Comparison of ENCODE assay signal across 8 mouse cellular contexts in the genomic region with DNA sequence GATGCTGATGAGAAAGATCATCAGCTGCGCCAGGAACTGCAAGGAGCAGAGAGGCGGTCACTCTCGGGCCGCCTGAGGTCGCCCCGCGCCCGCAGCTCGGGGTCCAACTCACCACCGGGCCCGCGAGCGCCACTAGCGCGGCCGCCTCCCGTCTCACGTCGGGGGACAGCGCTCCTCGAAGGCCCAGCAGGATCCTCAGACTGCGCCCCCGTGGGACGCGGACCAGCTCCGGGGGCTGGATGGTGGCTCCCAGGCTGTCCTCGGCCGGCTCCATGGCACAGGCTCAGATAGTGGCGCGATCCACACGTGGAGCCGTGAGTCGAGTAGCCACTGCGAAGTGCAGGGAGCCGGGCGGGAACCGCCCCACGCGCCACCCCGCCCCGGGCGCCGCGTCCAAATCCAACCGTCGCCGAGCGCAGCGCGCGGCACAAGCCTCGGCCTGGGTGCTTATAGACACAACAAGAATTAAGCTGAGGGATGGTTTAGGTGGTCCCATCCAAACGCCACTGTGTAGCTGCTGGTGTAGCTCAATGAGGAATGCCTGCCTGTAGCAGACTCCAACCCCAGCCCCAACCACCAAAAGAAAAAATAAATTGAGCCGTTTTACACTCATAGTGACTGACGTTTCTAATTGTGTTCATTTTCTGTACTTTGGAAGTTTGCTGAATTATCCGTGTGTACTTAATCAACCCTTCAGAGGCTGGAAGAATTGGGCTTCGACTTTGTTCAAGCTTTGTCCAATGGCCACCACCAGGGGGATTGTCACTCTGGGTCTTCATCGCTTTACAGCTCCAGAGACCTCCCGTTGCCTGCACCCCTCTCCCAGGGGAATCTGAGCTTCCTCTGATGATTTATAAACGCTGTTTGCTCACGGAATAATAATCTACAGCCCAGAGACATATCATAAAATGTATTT. TPM values are rescaled to one million over a fixed set of nuclear protein-coding genes. Genes with fewer than 3 reads are reported as not detected.
DNase-seq lines count a peak whose midpoint lies in the region; ATAC-seq and TF ChIP-seq lines count a peak whose summit lies in the region.

A gene (minus strand): TSS at position 356 of the 916 bp plus-strand sequence.

- ATAC-seq in forebrain, embryonic 13.5 days = no peak
- ATAC-seq in intestine, embryonic 16.5 days = peak; percentile 53; the same call in 1 of the 2 replicates
- ATAC-seq in stomach, postnatal 0 days (ENCODE audit: low FRiP score, low TSS enrichment) = peak; percentile 40; the same call in 1 of the 2 replicates

- peaks cover 51% of the 10 kb centered on the region for H3K27me3 ChIP-seq in forebrain, embryonic 13.5 days
- peaks cover 22% of the 10 kb centered on the region for H3K27me3 ChIP-seq in intestine, embryonic 16.5 days (replicated peaks; ENCODE audit: control insufficient read depth, insufficient read depth, low read length)
- no peaks in the 10 kb centered on the region for H3K27me3 ChIP-seq in stomach, postnatal 0 days (ENCODE audit: control insufficient read depth, insufficient read depth, low read length)

- peaks cover 12% of the 10 kb centered on the region for H3K4me1 ChIP-seq in forebrain, embryonic 13.5 days
- H3K4me1 ChIP-seq in intestine, embryonic 16.5 days (ENCODE audit: control insufficient read depth, insufficient read depth, low read length) = peaks cover 12% of the 10 kb centered on the region
- no peaks in the 10 kb centered on the region; the same call in 1 of the 2 replicates for H3K4me1 ChIP-seq in stomach, postnatal 0 days (replicated peaks; ENCODE audit: control insufficient read depth, insufficient read depth)

- no peaks in the 10 kb centered on the region for H3K36me3 ChIP-seq in forebrain, embryonic 13.5 days (ENCODE audit: poor library complexity, severe bottlenecking)
- H3K36me3 ChIP-seq in intestine, embryonic 16.5 days (ENCODE audit: control insufficient read depth, insufficient read depth, low read length) = no peaks in the 10 kb centered on the region
- no peaks in the 10 kb centered on the region for H3K36me3 ChIP-seq in stomach, postnatal 0 days (ENCODE audit: control insufficient read depth, insufficient read depth, low read length)

- no peak within 1 kb of the TSS for H3K27ac ChIP-seq in forebrain, embryonic 13.5 days
- no peak within 1 kb of the TSS for H3K27ac ChIP-seq in intestine, embryonic 16.5 days (ENCODE audit: low read length)
- no peak within 1 kb of the TSS for H3K27ac ChIP-seq in stomach, postnatal 0 days (replicated peaks)

- peak; percentile 7 for DNase-seq in cerebellum, adult 9-10 months
- no peak for DNase-seq in cerebellum, adult 8-10 months
- DNase-seq in Muller cell, postnatal 12 days (ENCODE audit: inconsistent ontology term) = peak; percentile 37
- DNase-seq in lung, postnatal 14 days = peak; percentile 45
- peak; percentile 35 for DNase-seq in stomach, postnatal 0 days (ENCODE audit: low spot score)
- no peak for DNase-seq in frontal cortex, postnatal 25 days (ENCODE audit: low spot score in 2 of 2)

- no peaks in the 10 kb centered on the region for H3K9me3 ChIP-seq in forebrain, embryonic 13.5 days (replicated peaks)
- no peaks in the 10 kb centered on the region for H3K9me3 ChIP-seq in intestine, embryonic 16.5 days (ENCODE audit: control insufficient read depth, low read length)
- H3K9me3 ChIP-seq in stomach, postnatal 0 days (ENCODE audit: control insufficient read depth, low read length) = no peaks in the 10 kb centered on the region

- 5% methylated on average over 61 of the region's 61 CpGs for WGBS in forebrain, embryonic 13.5 days
- 3% methylated on average over 61 of the region's 61 CpGs for WGBS in intestine, embryonic 16.5 days
- 4% methylated on average over 61 of the region's 61 CpGs for WGBS in stomach, postnatal 0 days

- peak within 1 kb of the TSS; percentile 45; the same call in 1 of the 2 replicates for H3K9ac ChIP-seq in forebrain, embryonic 13.5 days
- peak within 1 kb of the TSS; percentile 55 for H3K9ac ChIP-seq in intestine, embryonic 16.5 days (ENCODE audit: low read depth, low read length)
- H3K9ac ChIP-seq in stomach, postnatal 0 days (ENCODE audit: low read length) = peak within 1 kb of the TSS; percentile 57

- H3K4me3 ChIP-seq in forebrain, embryonic 13.5 days = peak within 1 kb of the TSS; percentile 35
- H3K4me3 ChIP-seq in intestine, embryonic 16.5 days (ENCODE audit: low read length) = peak within 1 kb of the TSS; percentile 48
- peak within 1 kb of the TSS; percentile 32 for H3K4me3 ChIP-seq in stomach, postnatal 0 days (ENCODE audit: low read depth, low read length)

- TF ChIP-seq EP300 in stomach, postnatal 0 days (optimal IDR thresholded peaks at IDR 0.05) = no peak

- TF ChIP-seq CTCF in stomach, postnatal 0 days (IDR thresholded peaks at IDR 0.05; ENCODE audit: low read depth) = peak; percentile 64

- peak within 1 kb of the TSS; percentile 64 for H3K4me2 ChIP-seq in forebrain, embryonic 13.5 days
- H3K4me2 ChIP-seq in intestine, embryonic 16.5 days (ENCODE audit: low read depth, low read length) = peak within 1 kb of the TSS; percentile 82
- H3K4me2 ChIP-seq in stomach, postnatal 0 days (replicated peaks; ENCODE audit: low read depth) = peak within 1 kb of the TSS; percentile 59

RNA-seq across cellular contexts. Expression of the gene that starts here (rescaled TPM):
- not detected in 2 replicates for polyA plus RNA-seq in forebrain, embryonic 13.5 days (2015; fragmentation: Nextera tagmentation; extraction: Ambion mirVana)
- polyA plus RNA-seq in intestine, embryonic 16.5 days (2015; fragmentation: Nextera tagmentation; extraction: Ambion mirVana) = not detected in 2 replicates
- 0.12 and 0.29 TPM in 2 replicates for polyA plus RNA-seq in stomach, postnatal 0 days (2015; fragmentation: Nextera tagmentation; extraction: Ambion mirVana)

Comparison
In these comparisons a context has a peak if more than half of its experiments do, and no peak if none do; other contexts are left out.
1. DNase-seq: peak in cerebellum, adult 9-10 months (single experiment), Muller cell, postnatal 12 days (single experiment) and lung, postnatal 14 days (single experiment); none in cerebellum, adult 8-10 months (single experiment) and frontal cortex, postnatal 25 days (0 of 2).
2. Peak in ATAC-seq, H3K4me3 ChIP-seq, H3K9ac ChIP-seq and H3K4me2 ChIP-seq in intestine, embryonic 16.5 days; RNA of the gene not detected or under 1 TPM.
3. Peak in DNase-seq, ATAC-seq, H3K4me3 ChIP-seq, H3K9ac ChIP-seq and H3K4me2 ChIP-seq in stomach, postnatal 0 days; RNA of the gene not detected or under 1 TPM.
4. Peak in every context shown above with its lines, with median percentiles within 50 percentile points of each other: H3K4me2 ChIP-seq, H3K4me3 ChIP-seq and H3K9ac ChIP-seq.